Mouse (Mus musculus) forebrain, embryonic 11.5 days (tissue): ENCODE measurements at regions not wholly inside any gene's neighbourhood (a gene's known extent, or its start where the extent isn't known, plus 50 kb on each side); places are given as distances from the start of the nearest gene placed in this dataset.
"Not testable (repeated sequence)": the region's sequence is repeated elsewhere in the genome, so short reads cannot be mapped to it uniquely, and the experiment has no call there.

Source experiments
- ATAC-seq: fragments of 200-750 bp; cut with Nextera tagmentation; replicated peaks from 2 replicates; pipeline ENCODE4 v1.8.0; 2017; ENCODE audit warnings: moderate TSS enrichment; ENCODE audit not compliant: low FRiP score
- DNase-seq: peaks from one replicate; pipeline ENCODE4 v3.0.0-alpha.2; 2017; ENCODE audit warnings: low spot score
- H3K27ac ChIP-seq: fragments of 300-500 bp; sonication (generic); 2 replicates; pipeline ENCODE4 v1.5.1; 2014; ENCODE audit warnings: low read depth, low read length
- H3K27me3 ChIP-seq: fragments of 300-500 bp; sonication (generic); 2 replicates; pipeline ENCODE4 v1.6.1; 2014; ENCODE audit warnings: mild to moderate bottlenecking, low read length, mixed read lengths; ENCODE audit not compliant: control insufficient read depth, insufficient read depth
- H3K36me3 ChIP-seq: fragments of 300-500 bp; sonication (generic); 2 replicates; pipeline ENCODE4 v1.6.1; 2014; ENCODE audit warnings: mild to moderate bottlenecking, low read length, moderate library complexity, mixed read lengths; ENCODE audit not compliant: control insufficient read depth, insufficient read depth
- H3K4me1 ChIP-seq: fragments of 300-500 bp; sonication (generic); replicated peaks from 2 replicates; pipeline ENCODE4 v1.6.1; 2014; ENCODE audit warnings: low read length, mixed read lengths; ENCODE audit not compliant: control insufficient read depth, insufficient read depth
- H3K4me2 ChIP-seq: fragments of 300-500 bp; sonication (generic); 2 replicates; pipeline ENCODE4 v1.6.1; 2014; ENCODE audit warnings: low read depth, mild to moderate bottlenecking, low read length, moderate library complexity, mixed read lengths; ENCODE audit not compliant: severe bottlenecking
- H3K4me3 ChIP-seq: fragments of 300-500 bp; sonication (generic); 2 replicates; pipeline ENCODE4 v1.5.1; 2014; ENCODE audit warnings: low read depth, low read length
- H3K9ac ChIP-seq: fragments of 300-500 bp; sonication (generic); 2 replicates; pipeline ENCODE4 v1.6.1; 2014; ENCODE audit warnings: low read length
- H3K9me3 ChIP-seq: fragments of 300-500 bp; sonication (generic); 2 replicates; pipeline ENCODE4 v1.6.1; 2016; ENCODE audit warnings: low read length, mixed read lengths; ENCODE audit not compliant: control insufficient read depth
- WGBS: fragments of 180-500 bp; shearing (Covaris S2); extraction: QIAGEN DNeasy Blood & Tissue Kit; methylation state at CpG from one replicate; pipeline ENCODE4 v1.1.7; 2014; 5-methylcytosine and 5-hydroxymethylcytosine counted together

GRCm38 (mm10) chr11:13170449-13170848, 705.7 kb upstream of the Cobl start:
- Histone ChIP-seq H3K27me3 (no peaks in the 10 kb centered on the region), H3K9ac (no peak overlapping the region), H3K9me3 (no peaks in the 10 kb centered on the region), H3K4me2 (no peak overlapping the region), H3K4me3 (no peak overlapping the region), H3K27ac (no peak overlapping the region), H3K36me3 (no peaks in the 10 kb centered on the region), H3K4me1 (no peaks in the 10 kb centered on the region)
- ATAC-seq, result no peak
- 92% methylated on average over 1 of the region's 1 CpGs for WGBS
- DNase-seq, result no peak

DNA sequence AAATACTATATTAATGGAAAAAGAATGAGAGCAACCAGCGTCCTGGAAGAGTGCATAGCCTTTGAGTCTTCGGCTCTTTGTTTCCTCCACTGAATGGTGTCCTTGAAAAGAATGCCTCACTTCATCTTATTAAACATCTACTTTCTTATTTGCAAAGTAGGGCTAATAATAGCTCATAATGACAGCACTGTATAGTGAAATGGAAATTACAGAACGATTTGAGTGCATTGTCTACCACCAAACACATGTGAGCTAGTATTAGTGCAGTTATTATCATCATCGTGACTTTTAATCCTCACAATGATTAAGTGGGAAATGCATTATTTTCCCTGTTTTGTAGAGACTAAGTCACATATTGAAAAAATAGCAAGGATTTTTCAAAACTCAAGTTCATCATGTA, 687.1 kb upstream of the Cobl start:
- H3K9ac ChIP-seq, result no peak overlapping the region
- H3K27ac ChIP-seq, result no peak overlapping the region
- no peak overlapping the region for H3K4me2 ChIP-seq
- 69% methylated on average over 4 of the region's 4 CpGs for WGBS
- H3K9me3 ChIP-seq, result no peaks in the 10 kb centered on the region
- ATAC-seq (no peak), DNase-seq (no peak)
- H3K27me3 ChIP-seq, result no peaks in the 10 kb centered on the region
- no peak overlapping the region for H3K4me3 ChIP-seq
- no peaks in the 10 kb centered on the region for H3K36me3 ChIP-seq
- H3K4me1 ChIP-seq, result no peaks in the 10 kb centered on the region

DNA sequence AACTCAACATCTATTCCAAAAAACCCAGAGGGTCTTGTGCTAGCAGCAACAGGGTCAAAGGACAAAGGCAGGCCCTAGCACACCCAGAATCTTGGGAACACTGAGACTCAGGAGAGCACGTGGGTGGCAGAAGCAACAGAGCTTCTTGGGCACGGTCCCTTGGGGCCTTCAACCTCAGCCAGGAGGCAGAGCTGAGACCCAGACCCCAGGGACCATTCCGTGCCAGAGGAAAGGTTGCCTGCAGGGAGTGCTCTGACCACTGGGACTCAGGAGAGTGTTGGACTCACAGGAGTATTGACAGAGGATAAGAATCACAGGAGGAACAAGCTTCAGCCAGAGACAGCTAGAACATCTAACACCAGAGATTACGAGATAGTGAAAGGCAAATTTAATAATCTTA, 678.0 kb upstream of the Cobl start:
- H3K27me3 ChIP-seq, ATAC-seq: not testable (repeated sequence)
- WGBS, result 88% methylated on average over 4 of the region's 4 CpGs

GRCm38 (mm10) chr11:13126808-13127207, 662.0 kb upstream of the Cobl start:
- Histone ChIP-seq H3K27ac (no peak overlapping the region), H3K4me2 (no peak overlapping the region), H3K36me3 (no peaks in the 10 kb centered on the region), H3K4me3 (no peak overlapping the region), H3K4me1 (no peaks in the 10 kb centered on the region), H3K9me3 (no peaks in the 10 kb centered on the region), H3K9ac (no peak overlapping the region), H3K27me3 (no peaks in the 10 kb centered on the region)
- 37% methylated on average over 2 of the region's 2 CpGs for WGBS
- ATAC-seq (peak; percentile 50), DNase-seq (no peak)

More for the DNA sequence above, 678.0 kb upstream of the Cobl start:
- H3K27ac ChIP-seq, H3K4me2 ChIP-seq, H3K4me1 ChIP-seq, DNase-seq, H3K9ac ChIP-seq, H3K36me3 ChIP-seq, H3K9me3 ChIP-seq, H3K4me3 ChIP-seq: not testable (repeated sequence)

- Histone ChIP-seq H3K36me3 (no peaks in the 10 kb centered on the region), H3K27ac (no peak overlapping the region), H3K27me3 (no peaks in the 10 kb centered on the region), H3K4me1 (no peaks in the 10 kb centered on the region), H3K4me3 (no peak overlapping the region), H3K9ac (no peak overlapping the region), H3K9me3 (no peaks in the 10 kb centered on the region), H3K4me2 (no peak overlapping the region)
- DNase-seq (no peak), ATAC-seq (no peak)
These were observed 647.7 kb upstream of the Cobl start for GRCm38 (mm10) chr11:13112486-13112885.
